Mouse (Mus musculus) forebrain, embryonic 12.5 days (tissue): ENCODE results near the gene Lamb3. TPM values are rescaled to one million over a fixed set of nuclear protein-coding genes. Genes with fewer than 3 reads are reported as not detected.
"Not testable (repeated sequence)": the region's sequence is repeated elsewhere in the genome, so short reads cannot be mapped to it uniquely, and the experiment has no call there.

ENCODE experiments used
- ATAC-seq: fragments of 200-750 bp; cut with Nextera tagmentation; 2 replicates; pipeline ENCODE4 v1.8.0; 2017; ENCODE audit warnings: moderate TSS enrichment; ENCODE audit not compliant: low FRiP score
- H3K27ac ChIP-seq: fragments of 300-500 bp; sonication (generic); 2 replicates; pipeline ENCODE4 v1.5.1; 2016; ENCODE audit warnings: mild to moderate bottlenecking
- H3K27me3 ChIP-seq: fragments of 300-500 bp; sonication (generic); 2 replicates; pipeline ENCODE4 v1.6.1; 2016; ENCODE audit warnings: mild to moderate bottlenecking
- H3K36me3 ChIP-seq: fragments of 300-500 bp; sonication (generic); replicated peaks from 2 replicates; pipeline ENCODE4 v1.6.1; 2016; ENCODE audit warnings: mild to moderate bottlenecking
- H3K4me1 ChIP-seq: fragments of 300-500 bp; sonication (generic); 2 replicates; pipeline ENCODE4 v1.6.1; 2016
- H3K4me2 ChIP-seq: fragments of 300-500 bp; sonication (generic); 2 replicates; pipeline ENCODE4 v1.6.1; 2016; ENCODE audit warnings: mild to moderate bottlenecking, moderate library complexity
- H3K4me3 ChIP-seq: fragments of 300-500 bp; sonication (generic); replicated peaks from 2 replicates; pipeline ENCODE4 v1.5.1; 2016; ENCODE audit warnings: mild to moderate bottlenecking
- H3K9ac ChIP-seq: fragments of 300-500 bp; sonication (generic); 2 replicates; pipeline ENCODE4 v1.6.1; 2016; ENCODE audit warnings: mild to moderate bottlenecking
- H3K9me3 ChIP-seq: fragments of 300-500 bp; sonication (generic); 2 replicates; pipeline ENCODE4 v1.6.1; 2016
- WGBS: fragments of 180-500 bp; shearing (Covaris S2); methylation state at CpG from one replicate; pipeline ENCODE4 v1.1.7; 2016; 5-methylcytosine and 5-hydroxymethylcytosine counted together
- polyA plus RNA-seq: library from polyadenylated mRNA; unstranded; fragments of >200 nt; fragmentation: Nextera tagmentation; extraction: Ambion mirVana; gene quantifications from 2 replicates; pipeline ENCODE4 v1.2.1, GENCODE M21; 2016

Gene Lamb3
- polyA plus RNA-seq, 1 experiment from 2014 or later: 0.77 TPM

DNA sequence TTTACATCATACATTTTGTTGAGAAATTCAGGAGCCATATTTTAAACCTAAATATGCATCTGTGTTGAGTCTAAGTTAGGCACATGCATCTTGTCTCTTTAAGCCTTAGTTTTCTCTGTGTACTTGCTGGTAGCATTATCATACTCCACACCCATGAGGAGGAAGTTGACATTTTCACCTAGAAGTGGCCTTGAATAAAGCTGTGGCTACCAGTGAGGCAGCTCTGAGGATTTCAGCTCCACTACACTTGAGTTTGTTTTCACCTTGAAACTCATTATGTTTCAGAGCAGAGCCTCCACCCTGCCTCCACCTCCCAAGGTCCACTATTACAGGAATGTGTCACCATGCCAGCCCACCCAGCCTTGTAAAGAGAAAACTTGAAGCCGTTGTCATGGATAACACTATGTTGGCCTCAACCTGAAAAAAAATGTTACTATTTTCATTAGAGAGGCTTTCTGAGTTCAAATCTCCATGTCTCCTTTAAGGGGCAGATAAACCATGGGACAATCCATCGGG lies 26.7 kb downstream of the Lamb3 start:
- no peak overlapping the region for H3K4me3 ChIP-seq
- no peaks in the 10 kb centered on the region for H3K4me1 ChIP-seq
- H3K4me2 ChIP-seq: no peak overlapping the region
- no peak for ATAC-seq
- 88% methylated on average over 2 of the region's 2 CpGs for WGBS
- no peaks in the 10 kb centered on the region for H3K9me3 ChIP-seq
- H3K27ac ChIP-seq: no peak overlapping the region
- no peak overlapping the region for H3K9ac ChIP-seq
- H3K36me3 ChIP-seq: no peaks in the 10 kb centered on the region
- no peaks in the 10 kb centered on the region for H3K27me3 ChIP-seq

DNA sequence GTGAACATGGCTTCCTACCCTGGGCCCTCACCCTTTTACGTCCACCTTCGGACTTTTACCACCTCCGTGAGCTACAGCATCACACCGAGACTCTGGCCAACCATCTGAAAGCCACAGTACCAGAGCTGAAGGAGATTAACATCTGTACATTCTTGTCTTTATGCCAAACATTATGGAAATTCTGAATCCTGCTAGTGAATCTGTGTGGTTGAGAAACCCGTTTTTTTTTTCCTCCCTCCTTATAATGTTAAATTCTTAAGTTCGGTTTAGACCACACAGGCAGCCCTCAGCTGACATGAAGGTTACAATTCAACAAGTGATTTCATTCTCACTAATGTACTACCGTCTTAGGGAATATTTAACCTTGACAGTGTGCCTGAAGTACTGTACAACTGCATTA lies 27.4 kb downstream of the Lamb3 start:
- Histone ChIP-seq H3K9me3 (no peaks in the 10 kb centered on the region), H3K4me2 (no peak overlapping the region), H3K9ac (no peak overlapping the region), H3K27ac (no peak overlapping the region), H3K4me3 (no peak overlapping the region), H3K27me3 (no peaks in the 10 kb centered on the region), H3K4me1 (no peaks in the 10 kb centered on the region), H3K36me3 (no peaks in the 10 kb centered on the region)
- WGBS: 89% methylated on average over 7 of the region's 7 CpGs
- no peak for ATAC-seq

DNA sequence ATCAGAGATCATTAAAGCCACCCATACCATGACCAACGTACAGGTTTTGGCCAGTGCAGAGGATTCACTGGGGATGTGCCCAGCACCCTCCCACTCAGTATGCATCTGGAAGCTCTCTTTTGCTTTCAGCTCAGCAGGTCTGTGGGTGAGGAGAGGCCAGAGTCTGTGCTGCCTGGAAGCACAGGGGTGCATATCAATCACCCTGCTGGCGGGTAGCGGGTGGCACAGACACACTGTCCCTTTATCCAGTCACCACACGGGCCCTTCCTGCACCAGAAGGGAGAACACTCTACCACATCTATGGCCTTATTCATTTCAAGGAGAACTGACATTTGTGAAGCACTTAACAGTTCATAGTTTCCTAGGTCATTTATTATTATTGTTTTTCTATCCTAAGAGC lies 30.9 kb downstream of the Lamb3 start:
- Histone ChIP-seq H3K9ac (no peak overlapping the region), H3K4me1 (no peaks in the 10 kb centered on the region), H3K4me3 (no peak overlapping the region), H3K27ac (no peak overlapping the region), H3K36me3 (no peaks in the 10 kb centered on the region), H3K9me3 (no peaks in the 10 kb centered on the region), H3K27me3 (no peaks in the 10 kb centered on the region), H3K4me2 (no peak overlapping the region)
- ATAC-seq: no peak
- 60% methylated on average over 4 of the region's 4 CpGs for WGBS

DNA sequence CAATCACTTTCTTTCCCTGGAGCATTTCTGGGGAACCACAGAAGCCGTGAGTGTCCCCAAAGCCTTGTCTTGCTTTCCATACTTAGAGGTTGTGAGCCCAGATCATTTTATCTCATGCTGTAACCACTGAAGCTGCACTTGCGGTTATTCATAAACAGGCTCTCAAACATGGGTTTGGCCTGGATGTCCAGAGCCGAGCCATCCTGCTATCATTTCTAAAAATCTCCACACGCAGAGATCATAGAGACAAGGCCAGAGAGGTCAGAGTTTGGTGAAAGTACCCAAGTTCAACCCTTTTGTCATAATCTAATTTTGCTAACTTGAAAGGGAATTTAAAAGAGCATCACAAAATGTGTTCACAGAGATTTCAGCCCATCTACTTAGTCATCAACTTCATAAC lies 33.9 kb downstream of the Lamb3 start:
- Histone ChIP-seq H3K36me3 (no peaks in the 10 kb centered on the region), H3K4me2 (no peak overlapping the region), H3K27me3 (no peaks in the 10 kb centered on the region), H3K4me3 (no peak overlapping the region), H3K4me1 (no peaks in the 10 kb centered on the region), H3K27ac (no peak overlapping the region), H3K9ac (no peak overlapping the region), H3K9me3 (no peaks in the 10 kb centered on the region)
- no peak for ATAC-seq
- 92% methylated on average over 4 of the region's 4 CpGs for WGBS

DNA sequence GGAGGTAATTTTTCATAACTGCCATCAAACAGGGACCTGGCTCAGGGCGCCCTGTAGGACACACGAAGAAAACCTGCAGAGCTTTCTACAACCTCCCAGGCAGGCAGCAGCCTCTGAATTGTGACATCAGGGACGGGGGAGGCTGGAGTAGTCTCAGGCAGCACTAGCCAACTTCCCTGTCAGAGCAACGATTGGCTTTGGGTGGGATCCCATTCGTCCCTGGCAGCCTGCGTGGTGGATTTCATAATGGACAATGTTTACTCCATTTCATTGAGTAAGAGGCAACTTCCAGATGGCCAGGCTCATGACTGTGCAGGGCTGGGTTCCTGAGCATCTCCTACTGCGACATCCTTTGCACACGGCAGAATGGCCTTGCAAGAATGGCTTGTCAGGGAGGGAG lies 34.7 kb downstream of the Lamb3 start:
- Histone ChIP-seq H3K27ac (no peak overlapping the region), H3K9ac (no peak overlapping the region), H3K4me1 (no peaks in the 10 kb centered on the region), H3K27me3 (no peaks in the 10 kb centered on the region), H3K4me3 (no peak overlapping the region), H3K4me2 (no peak overlapping the region), H3K9me3 (no peaks in the 10 kb centered on the region), H3K36me3 (no peaks in the 10 kb centered on the region)
- WGBS: 85% methylated on average over 8 of the region's 8 CpGs
- no peak for ATAC-seq

DNA sequence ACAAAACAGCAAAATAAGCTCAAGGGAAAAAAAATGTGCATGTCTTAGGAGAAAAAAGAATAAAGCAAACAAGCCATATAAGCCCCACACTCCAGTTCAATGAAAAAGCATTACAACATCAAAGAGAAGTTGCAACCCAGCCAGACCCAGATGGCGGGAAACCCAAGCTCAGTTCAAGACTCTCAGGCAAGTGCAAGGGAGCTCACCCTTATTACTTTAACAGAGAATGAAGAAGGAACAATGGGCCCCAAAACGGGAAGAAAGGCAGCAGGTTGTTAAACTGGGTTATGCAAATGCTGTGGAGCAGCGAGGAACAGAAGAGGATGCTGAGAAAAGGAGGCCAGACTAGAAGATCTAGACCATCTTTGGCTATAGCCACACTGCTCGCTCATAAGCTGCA lies 35.4 kb downstream of the Lamb3 start:
- Histone ChIP-seq H3K9ac (no peak overlapping the region), H3K4me1 (no peaks in the 10 kb centered on the region), H3K4me3 (no peak overlapping the region), H3K27ac (no peak overlapping the region), H3K9me3 (no peaks in the 10 kb centered on the region), H3K36me3 (no peaks in the 10 kb centered on the region), H3K4me2 (no peak overlapping the region), H3K27me3 (no peaks in the 10 kb centered on the region)
- WGBS: 49% methylated on average over 4 of the region's 4 CpGs
- ATAC-seq: no peak

DNA sequence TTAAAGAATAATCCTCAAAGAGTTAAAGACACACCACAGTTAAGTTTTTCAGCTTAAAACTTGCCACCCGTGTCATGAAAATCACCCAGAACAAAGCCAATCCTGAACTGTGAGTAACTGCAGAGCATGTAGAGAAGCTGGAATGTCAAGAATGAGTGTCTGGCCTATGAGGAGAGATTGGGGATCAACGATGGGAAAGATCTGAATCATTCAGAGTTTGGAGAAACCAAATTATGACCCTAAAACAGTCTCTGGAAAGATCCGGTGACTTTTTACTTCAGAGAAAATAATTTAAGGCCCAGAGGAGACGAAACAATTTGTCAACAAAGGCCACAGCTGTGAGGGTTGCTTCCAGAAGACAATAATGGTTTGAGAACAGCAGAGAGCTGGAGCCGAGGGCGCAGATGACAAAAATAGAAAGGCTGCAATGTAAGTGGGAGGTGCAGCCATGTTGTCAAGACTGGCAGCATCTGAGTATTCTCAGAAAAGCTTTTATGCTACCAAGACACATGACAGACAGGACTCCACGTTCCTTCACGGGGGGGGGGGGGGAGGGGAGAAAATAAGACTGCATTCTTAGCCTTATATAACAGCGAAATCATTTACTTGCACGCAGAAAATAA lies 36.2 kb downstream of the Lamb3 start:
- no peaks in the 10 kb centered on the region for H3K4me1 ChIP-seq
- no peaks in the 10 kb centered on the region for H3K9me3 ChIP-seq
- WGBS: 66% methylated on average over 10 of the region's 10 CpGs
- H3K9ac ChIP-seq: no peak overlapping the region
- H3K4me2 ChIP-seq: no peak overlapping the region
- no peaks in the 10 kb centered on the region for H3K27me3 ChIP-seq
- no peak overlapping the region for H3K27ac ChIP-seq
- H3K4me3 ChIP-seq: no peak overlapping the region
- no peaks in the 10 kb centered on the region for H3K36me3 ChIP-seq
- ATAC-seq: no peak

DNA sequence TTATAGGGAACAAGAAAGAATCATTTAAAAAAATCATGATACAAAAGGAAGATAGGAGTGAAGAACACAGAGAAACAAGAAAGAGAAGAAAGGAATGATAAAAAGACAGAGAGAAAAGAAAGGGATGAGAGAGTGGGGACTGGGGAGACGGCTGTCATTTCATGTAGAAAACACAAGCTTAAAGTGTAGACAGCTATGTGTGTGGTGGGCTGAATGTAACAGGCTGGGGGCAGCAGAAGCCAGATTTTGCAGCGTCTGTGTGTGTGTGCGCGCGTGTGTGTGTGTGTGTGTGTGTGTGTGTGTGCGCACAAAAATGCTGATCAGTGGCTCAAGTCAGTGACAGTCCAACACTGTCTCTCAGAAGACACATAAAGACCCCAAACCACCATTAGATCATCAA lies 36.7 kb downstream of the Lamb3 start:
- Histone ChIP-seq H3K9me3 (no peaks in the 10 kb centered on the region), H3K4me1 (no peaks in the 10 kb centered on the region), H3K4me2 (no peak overlapping the region), H3K9ac (no peak overlapping the region), H3K27me3 (no peaks in the 10 kb centered on the region), H3K4me3 (no peak overlapping the region), H3K27ac (no peak overlapping the region), H3K36me3 (no peaks in the 10 kb centered on the region)
- ATAC-seq: no peak
- WGBS: 86% methylated on average over 6 of the region's 6 CpGs

DNA sequence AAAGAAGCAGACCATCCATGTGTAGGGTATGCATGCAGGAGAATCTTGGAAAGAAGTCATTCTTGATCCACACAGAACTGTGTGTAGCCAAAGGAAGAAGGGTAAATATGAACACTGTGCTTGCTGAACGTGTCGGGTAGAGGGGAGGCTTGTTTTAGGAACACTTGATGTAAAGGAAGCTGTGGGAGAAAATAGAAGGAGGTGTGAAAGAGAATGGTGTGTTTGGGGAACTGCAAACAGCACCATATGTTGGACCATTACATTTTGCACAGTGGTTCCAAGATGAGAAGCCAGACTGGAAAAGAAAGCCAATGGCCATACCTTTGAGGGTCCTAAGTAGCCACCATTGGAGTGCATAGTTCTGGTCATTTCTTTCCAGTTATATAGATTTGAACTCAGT lies 42.5 kb downstream of the Lamb3 start:
- H3K4me2 ChIP-seq: no peak overlapping the region
- no peaks in the 10 kb centered on the region for H3K4me1 ChIP-seq
- ATAC-seq: no peak
- H3K9me3 ChIP-seq: no peaks in the 10 kb centered on the region
- no peak overlapping the region for H3K9ac ChIP-seq
- WGBS: 86% methylated on average over 2 of the region's 2 CpGs
- H3K27me3 ChIP-seq: no peaks in the 10 kb centered on the region
- H3K4me3 ChIP-seq: no peak overlapping the region
- no peak overlapping the region for H3K27ac ChIP-seq
- H3K36me3 ChIP-seq: no peaks in the 10 kb centered on the region

DNA sequence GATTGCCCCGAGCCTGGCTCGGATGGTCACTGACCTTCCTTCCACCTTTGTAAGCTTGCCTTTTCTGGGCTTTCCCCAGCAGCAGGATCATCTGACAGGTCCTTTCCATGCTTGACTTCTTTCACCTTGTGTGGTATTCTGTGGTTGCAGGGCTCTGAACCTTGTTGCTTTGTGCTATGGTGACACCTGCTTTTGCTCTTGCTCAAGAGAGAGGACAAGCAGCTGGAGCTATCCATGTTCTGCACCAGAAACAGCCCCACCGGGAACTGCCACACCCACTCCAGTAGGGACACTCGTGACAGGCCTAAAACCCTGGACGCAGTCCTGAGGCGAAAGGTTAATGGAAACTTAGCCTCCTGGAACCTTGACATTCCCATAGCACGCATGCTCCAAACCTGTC lies 43.9 kb downstream of the Lamb3 start:
- no peaks in the 10 kb centered on the region for H3K4me1 ChIP-seq

DNA sequence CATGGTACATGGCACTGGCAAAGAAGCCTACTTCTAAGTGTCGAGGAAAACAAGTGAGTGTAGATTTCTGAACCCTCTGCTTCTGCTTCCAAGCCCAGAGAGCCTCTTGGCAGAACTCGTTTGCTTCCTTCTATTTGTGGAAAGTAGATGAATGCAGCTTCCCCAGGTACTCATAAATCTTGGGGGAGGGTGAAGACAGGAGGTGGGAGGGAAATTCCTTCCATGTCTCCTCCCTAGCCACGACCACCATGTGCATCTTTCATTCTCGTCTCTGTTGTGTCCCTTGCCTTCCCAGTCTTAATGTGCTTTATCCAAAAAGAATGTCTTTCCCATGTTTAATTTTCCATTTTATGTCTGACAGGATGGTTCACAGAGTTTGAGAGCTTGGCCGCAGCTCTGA lies 45.1 kb downstream of the Lamb3 start:
- no peak overlapping the region for H3K27ac ChIP-seq
- no peak overlapping the region for H3K9ac ChIP-seq
- no peaks in the 10 kb centered on the region for H3K36me3 ChIP-seq
- H3K9me3 ChIP-seq: no peaks in the 10 kb centered on the region
- H3K4me2 ChIP-seq: no peak overlapping the region
- ATAC-seq: no peak
- 71% methylated on average over 5 of the region's 5 CpGs for WGBS
- no peaks in the 10 kb centered on the region for H3K4me1 ChIP-seq
- H3K4me3 ChIP-seq: no peak overlapping the region
- no peaks in the 10 kb centered on the region for H3K27me3 ChIP-seq

More for the DNA sequence above, 43.9 kb downstream of the Lamb3 start:
- H3K9ac ChIP-seq: no peak overlapping the region
- H3K4me2 ChIP-seq: no peak overlapping the region
- H3K4me3 ChIP-seq: no peak overlapping the region
- no peaks in the 10 kb centered on the region for H3K36me3 ChIP-seq
- H3K27ac ChIP-seq: no peak overlapping the region
- no peaks in the 10 kb centered on the region for H3K27me3 ChIP-seq
- H3K9me3 ChIP-seq: no peaks in the 10 kb centered on the region
- WGBS: 86% methylated on average over 7 of the region's 7 CpGs
- ATAC-seq: no peak

DNA sequence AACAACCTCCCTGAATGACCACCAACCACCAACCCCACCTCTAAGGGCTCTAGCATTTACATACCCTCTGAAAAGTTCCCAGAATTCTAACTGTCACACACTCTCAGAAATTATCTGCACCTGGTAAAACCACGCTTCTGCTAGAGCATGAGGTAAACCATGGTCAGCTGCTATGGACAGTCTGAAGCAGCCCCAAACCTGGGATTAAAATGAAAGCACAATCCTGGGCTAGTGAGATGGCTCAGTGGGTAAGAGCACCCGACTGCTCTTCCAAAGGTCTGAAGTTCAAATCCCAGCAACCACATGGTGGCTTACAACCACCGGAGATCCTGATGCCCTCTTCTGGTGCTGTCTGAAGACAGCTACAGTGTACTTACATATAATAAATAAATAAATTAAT lies 46.4 kb downstream of the Lamb3 start:
- H3K4me3 ChIP-seq, H3K36me3 ChIP-seq, H3K27ac ChIP-seq, H3K4me2 ChIP-seq, H3K9me3 ChIP-seq, H3K4me1 ChIP-seq, H3K27me3 ChIP-seq, ATAC-seq, H3K9ac ChIP-seq: not testable (repeated sequence)
- 82% methylated on average over 3 of the region's 3 CpGs for WGBS

DNA sequence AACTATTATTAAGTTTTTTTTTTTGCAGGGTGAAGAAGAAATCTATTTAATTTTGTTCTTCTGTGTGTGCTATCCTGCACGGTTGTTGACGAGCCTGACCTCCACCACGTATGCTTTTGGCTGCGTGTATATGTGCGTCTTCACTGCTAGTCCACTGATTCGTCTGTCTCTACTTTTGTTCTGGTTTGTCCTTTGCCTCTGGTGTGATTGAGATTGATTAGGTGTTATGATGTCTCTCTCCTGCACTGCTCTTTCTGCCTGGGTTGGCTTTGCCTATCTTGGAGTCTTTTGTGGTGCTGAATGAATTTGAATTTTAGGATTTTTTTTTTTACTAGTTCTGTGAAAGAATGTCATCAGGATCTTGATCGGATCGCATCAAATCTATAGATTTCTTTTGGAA lies 47.5 kb downstream of the Lamb3 start:
- 81% methylated on average over 8 of the region's 8 CpGs for WGBS
- H3K27me3 ChIP-seq: no peaks in the 10 kb centered on the region
- ATAC-seq: no peak
- no peaks in the 10 kb centered on the region for H3K9me3 ChIP-seq
- no peak overlapping the region for H3K27ac ChIP-seq
- no peaks in the 10 kb centered on the region for H3K4me1 ChIP-seq
- no peak overlapping the region for H3K4me2 ChIP-seq
- H3K9ac ChIP-seq: no peak overlapping the region
- H3K4me3 ChIP-seq: no peak overlapping the region
- no peaks in the 10 kb centered on the region for H3K36me3 ChIP-seq
